Mouse (Mus musculus) gastrocnemius, postnatal 10 days (tissue): ENCODE data around the gene Ubl4b. TPM values are rescaled to one million over a fixed set of nuclear protein-coding genes. Genes with fewer than 3 reads are reported as not detected.

Experiments
- DNase-seq: peaks from one replicate; pipeline ENCODE4 v3.0.0; 2021; ENCODE audit warnings: mixed read lengths
- long read RNA-seq, 2 experiments: library from polyadenylated mRNA; stranded (forward); transcript quantifications; one replicate each; pipeline ENCODE4 v2.0.0; 2021
- total RNA-seq, 2 experiments: library from RNA; stranded (reverse); gene quantifications; 2 replicates each; pipeline ENCODE4 v1.2.3; 2021

Gene Ubl4b
- not detected for total RNA-seq
- long read RNA-seq, experiment 1, result 0 reads
- long read RNA-seq, experiment 2, result 0 reads

- DNase-seq, result no peak
These were observed at the start of gene Ubl4b for GRCm38 (mm10) chr3:107554842-107555241. TSS of gene Ubl4b (minus strand) at chr3:107555073.

GRCm38 (mm10) chr3:107600127-107600526 lies 45.3 kb upstream of the Ubl4b start:
- DNase-seq, result no peak

GRCm38 (mm10) chr3:107597586-107598389 lies 42.9 kb upstream of the Ubl4b start:
- no peak for DNase-seq

- DNase-seq, result no peak
These were observed 42.3 kb upstream of the Ubl4b start for GRCm38 (mm10) chr3:107597134-107597533.

GRCm38 (mm10) chr3:107596559-107596958 lies 41.7 kb upstream of the Ubl4b start:
- DNase-seq, result no peak

- DNase-seq, result no peak
These were observed 41.1 kb upstream of the Ubl4b start for GRCm38 (mm10) chr3:107595938-107596461.

GRCm38 (mm10) chr3:107595264-107595937 lies 40.5 kb upstream of the Ubl4b start:
- peak; percentile 31 for DNase-seq

GRCm38 (mm10) chr3:107594662-107595263 lies 39.9 kb upstream of the Ubl4b start, which contains the start of gene Alx3:
TSS of gene Alx3 (plus strand) at chr3:107595031.
- DNase-seq, result no peak

- no peak for DNase-seq
These were observed 38.8 kb upstream of the Ubl4b start for GRCm38 (mm10) chr3:107593632-107594031.

GRCm38 (mm10) chr3:107591612-107592011 lies 36.7 kb upstream of the Ubl4b start:
- DNase-seq, result no peak

- DNase-seq, result no peak
These were observed 31.6 kb upstream of the Ubl4b start for GRCm38 (mm10) chr3:107586504-107586903.

- DNase-seq, result no peak
These were observed 29.0 kb upstream of the Ubl4b start for GRCm38 (mm10) chr3:107583893-107584292.

- no peak for DNase-seq
These were observed 28.2 kb upstream of the Ubl4b start for GRCm38 (mm10) chr3:107582875-107583767.

GRCm38 (mm10) chr3:107582130-107582874 lies 27.4 kb upstream of the Ubl4b start:
- DNase-seq, result no peak

- no peak for DNase-seq
These were observed 26.5 kb upstream of the Ubl4b start for GRCm38 (mm10) chr3:107581103-107582010.

GRCm38 (mm10) chr3:107579466-107579865 lies 24.6 kb upstream of the Ubl4b start:
- peak; percentile 77 for DNase-seq

GRCm38 (mm10) chr3:107577810-107578390 lies 23.0 kb upstream of the Ubl4b start:
- no peak for DNase-seq

GRCm38 (mm10) chr3:107576807-107577206 lies 21.9 kb upstream of the Ubl4b start:
- no peak for DNase-seq

- DNase-seq, result no peak
These were observed 16.3 kb upstream of the Ubl4b start for GRCm38 (mm10) chr3:107571205-107571604.
